Mouse (Mus musculus): ENCODE measurements around the gene Slc38a8. TPM values are rescaled to one million over a fixed set of nuclear protein-coding genes. Genes with fewer than 3 reads are reported as not detected.

The Slc38a8 gene
- total RNA-seq (2012; rRNA removed) = not detected in 2 replicates
- polyA plus RNA-seq (2012; ENCODE audit: insufficient read depth in 1 of 2, insufficient read length in 2 of 2, low read depth in 1 of 2, low replicate concordance in 2 of 2, missing spikeins in 1 of 2) = not detected

GRCm38 (mm10) chr8:119501598-119501997, at the start of gene Slc38a8:
Gene Slc38a8 (minus strand): TSS chr8:119501698.
- Histone ChIP-seq H3K9ac (ENCODE audit: control insufficient read depth, low read depth, low read length, poor library complexity, severe bottlenecking) (no peak within 1 kb of the TSS), H3K36me3 (ENCODE audit: control insufficient read depth in 1 of 2, insufficient read depth in 2 of 2, low read length in 2 of 2) (no peaks in the 10 kb centered on the region), H3K79me2 (ENCODE audit: control insufficient read depth, insufficient read depth, low read length, poor library complexity) (no peaks in the 10 kb centered on the region), H3K27me3 (ENCODE audit: control insufficient read depth in 1 of 2, insufficient read depth in 2 of 2, low read length in 2 of 2) (no peaks in the 10 kb centered on the region), H3K4me1 (ENCODE audit: control insufficient read depth in 1 of 2, insufficient read depth in 2 of 2, low read length in 2 of 2) (peaks cover 0 to 7% of the 10 kb centered on the region in 2 experiments; a peak in 2 of 4 replicates), H3K4me3 (ENCODE audit: control insufficient read depth in 1 of 2, insufficient read depth in 1 of 2, low read depth in 2 of 2, low read length in 2 of 2) (no peak within 1 kb of the TSS), H3K9me3 (replicated peaks; ENCODE audit: insufficient read depth, low read length) (no peaks in the 10 kb centered on the region), H3K27ac (ENCODE audit: control insufficient read depth, low read depth, low read length) (no peak within 1 kb of the TSS)
- TF ChIP-seq UBTF (IDR thresholded peaks at IDR 0.05; ENCODE audit: borderline replicate concordance, insufficient read depth, low read depth, low read length) (no peak), USF2 (IDR thresholded peaks at IDR 0.05; ENCODE audit: borderline replicate concordance in 1 of 2, insufficient read depth in 1 of 2, low read depth in 1 of 2, low read length in 2 of 2) (no peak), ZMIZ1 (IDR thresholded peaks at IDR 0.05; ENCODE audit: low read depth, low read length) (no peak), POLR2A (IDR thresholded peaks at IDR 0.05; ENCODE audit: control insufficient read depth in 1 of 2, insufficient read depth in 1 of 2, low read depth in 1 of 2, low read length in 2 of 2, poor library complexity in 1 of 2) (no peak), MEF2A (IDR thresholded peaks at IDR 0.05; ENCODE audit: extremely low read depth, insufficient replicate concordance, low read depth, low read length, poor library complexity, severe bottlenecking) (no peak), MAX (IDR thresholded peaks at IDR 0.05; ENCODE audit: low read length) (no peak)
- no peak for DNase-seq (ENCODE audit: low read depth, low spot score)

GRCm38 (mm10) chr8:119548560-119549113, 47.1 kb upstream of the Slc38a8 start:
- no peaks in the 10 kb centered on the region for H3K27me3 ChIP-seq (ENCODE audit: control insufficient read depth in 1 of 2, insufficient read depth in 2 of 2, low read length in 2 of 2)
- no peak overlapping the region for H3K4me3 ChIP-seq (ENCODE audit: control insufficient read depth in 1 of 2, insufficient read depth in 1 of 2, low read depth in 2 of 2, low read length in 2 of 2)
- no peaks in the 10 kb centered on the region for H3K9me3 ChIP-seq (replicated peaks; ENCODE audit: insufficient read depth, low read length)
- no peaks in the 10 kb centered on the region for H3K4me1 ChIP-seq (ENCODE audit: control insufficient read depth in 1 of 2, insufficient read depth in 2 of 2, low read length in 2 of 2)
- H3K79me2 ChIP-seq (ENCODE audit: control insufficient read depth, insufficient read depth, low read length, poor library complexity) = peaks cover 38% of the 10 kb centered on the region
- peaks cover 0 to 9% of the 10 kb centered on the region in 2 experiments; a peak in 3 of 4 replicates for H3K36me3 ChIP-seq (ENCODE audit: control insufficient read depth in 1 of 2, insufficient read depth in 2 of 2, low read length in 2 of 2)
- TF ChIP-seq MYB (IDR thresholded peaks at IDR 0.05; ENCODE audit: low read depth, low read length) (no peak), ZMIZ1 (IDR thresholded peaks at IDR 0.05; ENCODE audit: low read depth, low read length) (no peak), CHD2 (IDR thresholded peaks at IDR 0.05; ENCODE audit: low read length) (no peak), POLR2AphosphoS5 (IDR thresholded peaks at IDR 0.05; ENCODE audit: borderline replicate concordance, low read depth, low read length) (no peak), POLR2AphosphoS2 (IDR thresholded peaks at IDR 0.05; ENCODE audit: low read length) (no peak), EP300 (IDR thresholded peaks at IDR 0.05; ENCODE audit: low read depth in 1 of 2, low read length in 2 of 2) (no peak), SMC3 (IDR thresholded peaks at IDR 0.05; ENCODE audit: low read depth, low read length) (no peak), NELFE (IDR thresholded peaks at IDR 0.05; ENCODE audit: low read depth, low read length) (no peak), MXI1 (IDR thresholded peaks at IDR 0.05; ENCODE audit: low read depth, low read length) (no peak), USF2 (IDR thresholded peaks at IDR 0.05; ENCODE audit: borderline replicate concordance in 1 of 2, insufficient read depth in 1 of 2, low read depth in 1 of 2, low read length in 2 of 2) (no peak), UBTF (IDR thresholded peaks at IDR 0.05; ENCODE audit: borderline replicate concordance, insufficient read depth, low read depth, low read length) (no peak), BHLHE40 (IDR thresholded peaks at IDR 0.05; ENCODE audit: borderline replicate concordance, low read depth, low read length) (no peak), GABPA (IDR thresholded peaks at IDR 0.05; ENCODE audit: low read depth, low read length) (no peak), ZC3H11A (IDR thresholded peaks at IDR 0.05; ENCODE audit: low read depth, low read length) (no peak), RAD21 (IDR thresholded peaks at IDR 0.05; ENCODE audit: low read depth, low read length) (no peak), MAFK (IDR thresholded peaks at IDR 0.05; ENCODE audit: borderline replicate concordance, low read depth, low read length) (no peak), ELF1 (IDR thresholded peaks at IDR 0.05; ENCODE audit: low read depth, low read length) (no peak)
- no peak for DNase-seq (ENCODE audit: low read depth, low spot score)
- H3K27ac ChIP-seq (ENCODE audit: control insufficient read depth, low read depth, low read length) = no peak overlapping the region
- H3K9ac ChIP-seq (ENCODE audit: control insufficient read depth, low read depth, low read length, poor library complexity, severe bottlenecking) = no peak overlapping the region
